Mouse (Mus musculus) cerebellum, adult 9-10 months (tissue): ENCODE measurements around the gene 4930404H24Rik.

ENCODE experiments used
- DNase-seq: peaks from one replicate; pipeline ENCODE4 v3.0.0; 2022

4930404H24Rik gene

GRCm38 (mm10) chr2:153542936-153543668 is 50.5 kb downstream of the 4930404H24Rik start:
- DNase-seq, result no peak
